Mouse (Mus musculus) megakaryocyte-erythroid progenitor cell, adult 5-6 weeks (primary cell): Measurements from ENCODE around the gene Ccdc137. TPM values are rescaled to one million over a fixed set of nuclear protein-coding genes. Genes with fewer than 3 reads are reported as not detected.
"Not testable (repeated sequence)": the region's sequence is repeated elsewhere in the genome, so short reads cannot be mapped to it uniquely, and the experiment has no call there.

Source experiments
- ATAC-seq: replicated peaks from 2 replicates; pipeline ENCODE4 v1.8.0; 2016; ENCODE audit warnings: mild to moderate bottlenecking, inconsistent platforms; ENCODE audit not compliant: severe bottlenecking, poor library complexity, low FRiP score, low TSS enrichment
- total RNA-seq, 2 experiments: library from RNA; stranded (forward) in 1 of 2; stranded (reverse) in 1 of 2; fragments of 200-1000, 215-1000 nt in 1 of 2; fragments of >200 nt in 1 of 2; fragmentation: Nextera tagmentation in 1 of 2; gene quantifications; 2 replicates each; pipeline ENCODE4 v1.2.3; 2014 to 2017

Gene Ccdc137
- 36.1 and 67.6 TPM in 2 replicates for total RNA-seq (2014; fragmentation: Nextera tagmentation)
- total RNA-seq (2017), result 70.0 and 99.8 TPM in 2 replicates

- ATAC-seq, result peak; percentile 81
These were observed at the start of gene Ccdc137, which contains the start of gene Oxld1 for GRCm38 (mm10) chr11:120457772-120458751. Ccdc137 (plus strand) TSS chr11:120458115. Oxld1 (minus strand) TSS chr11:120458068.

GRCm38 (mm10) chr11:120413621-120414020, 44.3 kb upstream of the Ccdc137 start:
- ATAC-seq, result not testable (repeated sequence)

- ATAC-seq, result no peak
These were observed 40.1 kb upstream of the Ccdc137 start for GRCm38 (mm10) chr11:120417852-120418251.

DNA sequence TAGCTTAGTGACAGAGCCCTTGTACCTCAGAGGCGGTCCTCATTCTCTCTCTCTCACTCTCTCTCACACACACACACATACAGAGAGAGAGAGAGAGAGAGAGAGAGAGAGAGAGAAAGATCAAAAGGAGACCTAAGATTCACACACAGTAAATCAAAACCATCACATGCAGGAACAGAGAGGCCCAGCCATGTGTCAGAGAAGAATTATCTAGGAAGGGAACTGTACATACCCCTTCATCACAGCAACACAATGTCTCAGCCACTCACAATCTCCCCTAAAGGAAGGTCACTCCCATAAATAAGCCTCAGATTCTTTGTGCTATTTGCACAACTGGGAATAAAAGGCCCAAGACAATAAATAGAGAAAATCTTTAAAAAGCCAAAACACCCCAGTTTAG, 39.3 kb upstream of the Ccdc137 start:
- ATAC-seq, result no peak

DNA sequence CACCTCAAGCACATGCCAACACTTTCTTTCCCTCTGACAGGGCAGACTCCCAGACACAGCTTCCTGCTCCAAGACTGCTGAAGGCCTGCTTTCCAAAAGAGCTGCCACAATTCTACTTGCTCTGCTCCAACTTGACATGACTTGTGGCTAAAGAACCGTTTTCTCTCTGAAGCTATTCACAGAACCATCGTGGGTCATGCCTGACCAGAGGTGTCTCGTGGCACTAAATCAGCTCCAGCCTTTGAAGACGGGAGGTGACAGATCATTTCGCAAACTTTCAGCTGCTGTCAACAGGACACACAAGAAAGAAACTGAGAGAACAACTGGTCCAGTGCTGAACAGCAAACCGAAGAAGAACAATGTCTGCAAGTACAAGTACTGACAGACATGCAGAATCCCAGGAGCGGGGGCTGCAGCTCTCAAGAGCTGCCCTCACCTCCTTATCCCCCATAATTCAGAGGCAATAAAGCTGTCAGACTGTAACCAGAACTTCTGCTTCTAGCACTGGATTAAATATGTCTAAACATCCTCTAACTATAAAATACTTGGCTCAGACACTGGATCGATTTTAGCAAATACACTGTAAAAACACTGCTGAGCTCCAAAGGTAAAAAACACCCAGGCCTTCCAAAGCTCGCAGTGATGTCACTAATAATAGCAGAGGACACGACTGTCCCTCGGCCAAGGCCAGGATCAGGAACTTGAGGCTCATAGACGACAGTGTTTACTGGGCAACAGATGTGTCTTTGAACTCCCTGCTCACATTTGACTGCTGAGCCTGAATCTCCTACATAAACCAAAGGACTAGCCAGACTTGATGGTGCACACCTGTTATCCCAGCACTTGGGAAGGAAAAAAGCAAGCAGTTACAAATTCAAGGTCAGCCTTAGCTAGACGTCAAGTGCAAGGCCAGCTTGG, 35.0 kb upstream of the Ccdc137 start:
- no peak for ATAC-seq

GRCm38 (mm10) chr11:120423569-120424295, 34.2 kb upstream of the Ccdc137 start:
- peak; percentile 78 for ATAC-seq

DNA sequence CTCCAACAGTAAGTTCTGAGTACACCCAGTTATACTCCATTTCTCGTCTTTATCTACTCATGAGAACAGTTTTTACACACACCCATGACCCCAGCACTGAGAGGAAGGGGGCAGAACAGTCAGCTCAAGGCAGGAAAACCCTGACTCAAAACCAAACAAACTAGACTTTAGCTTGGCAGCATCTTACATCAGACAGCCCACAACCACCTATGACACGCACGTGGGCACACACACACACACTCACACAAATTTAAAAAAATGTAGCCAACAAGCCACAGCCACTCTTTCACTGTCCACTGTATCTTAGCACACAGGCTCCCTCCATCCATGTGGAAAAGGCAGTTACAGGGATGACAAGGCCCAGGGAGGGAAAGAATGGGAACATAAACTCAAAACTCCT, 31.2 kb upstream of the Ccdc137 start:
- ATAC-seq, result no peak

- ATAC-seq, result peak; percentile 70
These were observed 20.6 kb upstream of the Ccdc137 start, which contains the start of gene Nploc4 for GRCm38 (mm10) chr11:120437152-120437856. Nploc4 (minus strand) TSS chr11:120437708.

- no peak for ATAC-seq
These were observed 20.0 kb upstream of the Ccdc137 start for GRCm38 (mm10) chr11:120437857-120438385.

DNA sequence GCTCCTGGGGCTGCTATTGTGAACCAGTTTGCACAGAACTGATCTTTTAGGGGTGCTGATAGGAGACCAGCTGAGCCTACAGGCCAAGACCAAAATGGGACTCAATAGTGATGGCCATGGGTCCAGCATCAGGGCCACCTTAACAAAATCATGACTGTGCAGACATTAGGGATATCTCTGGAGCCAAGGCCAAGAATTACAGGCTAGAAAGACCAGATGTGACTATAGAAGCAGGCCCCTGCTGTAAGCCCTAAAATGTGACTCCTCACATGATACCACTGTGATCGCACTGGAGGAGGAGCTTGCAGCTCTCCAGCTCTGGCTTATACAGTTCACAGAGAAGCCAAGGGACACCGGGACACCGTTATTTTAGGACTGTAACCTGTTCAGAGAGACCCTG, 15.6 kb upstream of the Ccdc137 start, which contains the start of gene Tspan10:
Tspan10 (plus strand) TSS at position 301 of the 400 bp plus-strand sequence.
- no peak for ATAC-seq

DNA sequence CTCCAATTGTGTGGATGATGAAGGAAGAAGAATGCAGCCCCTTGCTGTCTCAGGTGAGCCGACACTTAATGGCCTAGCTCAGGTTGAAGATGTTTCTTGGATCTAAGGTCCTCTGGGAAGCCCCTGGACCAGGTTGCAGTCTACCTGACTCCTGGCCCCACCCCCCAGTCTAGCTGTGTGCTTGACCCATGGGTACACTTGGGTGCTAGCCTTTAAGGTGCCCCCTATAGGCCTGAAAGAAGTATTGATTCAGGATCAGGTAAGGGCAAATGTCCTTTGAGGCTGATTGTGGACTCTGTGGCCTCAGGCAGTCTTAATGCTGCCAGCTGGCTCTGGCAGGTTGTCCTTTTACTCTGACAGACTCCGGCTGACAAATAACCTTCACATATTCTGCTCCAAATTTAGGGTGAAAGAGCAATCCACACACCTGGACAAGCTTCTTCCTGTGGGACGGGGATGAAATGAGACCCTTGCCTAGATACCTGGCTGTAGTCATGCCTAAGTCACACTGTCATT, 15.1 kb upstream of the Ccdc137 start:
- no peak for ATAC-seq

DNA sequence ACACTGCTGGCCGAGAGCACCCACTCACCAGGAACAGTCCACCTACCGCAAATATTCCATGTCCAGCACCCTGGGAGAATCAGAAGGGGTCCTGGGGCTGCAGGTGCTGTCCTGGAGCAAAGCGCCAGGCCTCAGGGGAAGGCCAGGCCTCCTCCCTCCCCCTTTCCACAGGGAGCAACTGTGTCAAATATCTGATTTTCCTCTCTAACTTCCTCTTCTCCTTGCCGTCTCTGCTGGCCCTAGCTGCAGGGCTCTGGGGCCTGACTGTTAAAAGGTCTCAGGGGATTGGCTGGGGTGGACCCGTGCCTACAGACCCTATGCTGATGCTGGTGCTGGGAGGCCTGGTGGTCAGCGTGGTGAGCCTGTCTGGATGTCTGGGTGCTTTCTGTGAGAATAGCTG, 13.8 kb upstream of the Ccdc137 start:
- ATAC-seq, result no peak

- ATAC-seq, result no peak
These were observed 12.4 kb upstream of the Ccdc137 start for GRCm38 (mm10) chr11:120445475-120445874.

DNA sequence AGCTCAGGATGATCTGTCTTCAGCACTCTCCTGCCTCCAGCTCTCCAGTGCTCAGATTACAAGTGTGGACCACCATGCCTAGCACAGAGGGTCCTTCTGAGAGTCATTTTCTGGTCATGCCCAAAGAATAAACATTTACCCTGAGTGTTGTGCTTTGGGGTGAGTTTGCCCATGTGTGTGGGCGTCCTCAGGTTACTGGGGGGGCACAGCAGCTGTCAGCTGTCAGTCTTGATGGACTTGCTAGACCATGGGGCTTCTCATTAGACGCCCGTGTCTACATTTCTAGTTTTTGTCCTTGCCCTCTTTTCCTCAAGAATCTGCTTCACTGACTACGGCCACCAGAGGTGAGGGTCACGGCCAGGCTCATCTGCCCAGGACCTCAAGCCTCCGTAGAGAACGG, 10.7 kb upstream of the Ccdc137 start:
- ATAC-seq, result no peak

DNA sequence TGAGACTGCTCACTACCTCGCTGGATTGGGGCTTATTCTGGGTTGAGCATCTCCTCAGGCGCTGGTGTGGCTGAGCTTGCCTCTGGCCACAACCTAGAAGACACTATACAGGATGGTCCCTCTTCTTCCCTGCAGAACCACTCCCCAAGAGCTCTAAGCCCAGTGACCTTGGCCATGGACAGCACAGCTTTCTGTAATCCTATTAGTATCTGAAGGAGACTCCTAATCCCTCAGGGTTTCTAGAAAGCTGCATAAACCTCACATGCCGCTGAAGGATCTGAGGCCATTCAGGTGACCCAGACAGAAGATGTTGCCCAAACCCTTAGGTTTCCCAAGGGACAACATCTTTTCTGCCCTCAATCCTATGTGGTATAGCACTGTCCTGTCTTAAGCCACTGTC, 5.7 kb upstream of the Ccdc137 start:
- no peak for ATAC-seq

DNA sequence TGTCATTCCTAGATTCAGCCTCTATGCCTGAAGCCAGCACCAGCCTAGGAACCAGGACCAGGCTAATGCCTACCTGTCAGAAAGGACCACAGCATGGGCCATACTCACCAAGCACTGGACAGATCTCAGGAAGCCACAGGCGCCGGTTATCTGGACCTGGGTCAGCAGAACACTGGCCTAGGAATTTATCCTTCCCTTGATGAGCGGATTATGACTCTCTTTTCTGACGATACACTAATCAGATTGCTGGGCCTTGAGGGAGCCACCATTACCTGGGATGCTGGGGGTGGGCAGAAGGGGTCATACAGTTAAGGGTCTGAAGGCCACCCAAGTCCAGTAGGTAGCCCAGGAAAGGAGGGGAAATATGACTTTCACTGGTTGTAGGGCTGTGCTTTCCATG, 4.6 kb upstream of the Ccdc137 start, which contains the start of gene Pde6g:
Pde6g (minus strand) TSS at position 195 of the 400 bp plus-strand sequence.
- no peak for ATAC-seq

- ATAC-seq, result no peak
These were observed 3.0 kb upstream of the Ccdc137 start for GRCm38 (mm10) chr11:120454965-120455364.

DNA sequence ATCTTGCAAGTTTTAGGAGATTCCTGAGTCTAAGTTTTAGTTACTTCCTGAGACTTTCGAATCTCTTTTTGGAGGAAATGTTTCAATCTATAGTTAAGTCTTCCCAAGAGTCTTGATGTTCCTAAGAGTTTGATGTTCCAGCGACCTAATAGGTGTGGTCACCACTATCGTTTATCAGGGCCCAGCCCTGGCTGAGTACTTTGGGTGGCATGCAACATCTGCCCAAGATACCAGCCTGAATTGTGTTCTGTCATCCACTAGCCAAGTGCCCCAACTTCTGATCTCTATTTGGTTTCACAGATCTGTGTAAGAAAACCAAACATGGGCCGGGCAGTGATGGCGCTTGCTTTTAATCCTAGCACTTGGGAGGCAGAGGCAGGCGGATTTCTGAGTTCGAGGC, 2.5 kb upstream of the Ccdc137 start:
- ATAC-seq, result 0 out of 2 replicates have a peak, but pooled peaks have one; percentile 32
